Mouse (Mus musculus) kidney, adult 18-20 months (tissue): ENCODE measurements at regions not wholly inside any gene's neighbourhood (a gene's known extent, or its start where the extent isn't known, plus 50 kb on each side); places are given as distances from the start of the nearest gene placed in this dataset.

Source experiments
- DNase-seq: peaks from one replicate; pipeline ENCODE4 v3.0.0; 2021

DNA sequence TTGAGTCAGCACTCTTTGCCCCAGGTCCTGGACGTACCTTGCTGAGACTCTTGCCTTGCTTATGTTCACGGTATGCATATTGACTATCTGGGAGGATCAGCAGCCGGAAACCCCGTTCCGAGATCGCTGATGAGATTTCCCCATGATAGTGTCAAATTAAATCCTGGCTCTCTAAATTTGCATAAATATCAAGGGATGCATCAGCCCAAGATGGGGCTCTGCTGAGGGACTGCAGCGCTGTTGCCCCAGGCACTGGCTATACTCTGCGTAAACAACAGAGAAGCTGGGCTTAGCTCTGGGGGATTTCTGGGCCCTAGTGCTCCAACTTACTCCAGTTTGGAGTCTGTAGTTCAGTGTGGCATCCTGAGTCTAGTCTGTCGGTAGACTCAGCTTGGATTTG is 641.1 kb upstream of the Sox9 start:
- DNase-seq, result no peak

DNA sequence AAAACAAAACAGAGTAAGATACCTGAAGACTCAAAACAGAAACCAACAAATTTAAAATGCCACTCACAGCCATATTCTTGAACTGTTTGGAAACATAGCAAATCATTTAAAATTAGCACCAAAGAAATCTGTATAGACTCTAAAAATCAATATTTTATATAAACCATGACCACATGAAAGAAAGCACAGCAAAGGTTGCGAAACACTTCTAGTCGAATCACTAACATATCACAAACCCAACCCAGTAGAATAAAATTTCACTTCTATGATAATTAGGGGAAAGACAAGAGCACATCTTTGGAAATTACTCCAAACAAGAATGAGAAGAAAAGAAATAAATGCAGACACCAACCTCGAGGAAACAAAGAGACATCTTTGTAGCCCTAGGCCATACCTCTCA is 630.0 kb upstream of the Sox9 start:
- no peak for DNase-seq

DNA sequence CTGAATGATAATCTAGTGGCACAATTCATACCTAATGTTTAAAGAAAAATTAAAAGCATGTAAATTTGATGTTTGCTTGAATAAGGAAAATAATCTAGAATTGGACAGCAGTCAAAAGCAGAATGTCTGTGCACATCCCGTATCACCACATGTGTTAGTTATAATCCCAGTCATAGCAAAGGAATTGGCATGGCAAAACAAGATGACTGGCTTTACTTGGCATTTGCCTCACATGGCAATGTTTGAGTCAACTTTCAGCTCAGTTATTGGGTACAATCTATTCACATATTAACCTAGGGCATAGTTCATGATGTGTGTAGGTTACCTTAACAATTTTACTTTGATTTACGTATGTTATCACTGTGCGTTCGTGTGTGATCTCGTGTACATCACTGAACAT is 628.8 kb upstream of the Sox9 start:
- no peak for DNase-seq

DNA sequence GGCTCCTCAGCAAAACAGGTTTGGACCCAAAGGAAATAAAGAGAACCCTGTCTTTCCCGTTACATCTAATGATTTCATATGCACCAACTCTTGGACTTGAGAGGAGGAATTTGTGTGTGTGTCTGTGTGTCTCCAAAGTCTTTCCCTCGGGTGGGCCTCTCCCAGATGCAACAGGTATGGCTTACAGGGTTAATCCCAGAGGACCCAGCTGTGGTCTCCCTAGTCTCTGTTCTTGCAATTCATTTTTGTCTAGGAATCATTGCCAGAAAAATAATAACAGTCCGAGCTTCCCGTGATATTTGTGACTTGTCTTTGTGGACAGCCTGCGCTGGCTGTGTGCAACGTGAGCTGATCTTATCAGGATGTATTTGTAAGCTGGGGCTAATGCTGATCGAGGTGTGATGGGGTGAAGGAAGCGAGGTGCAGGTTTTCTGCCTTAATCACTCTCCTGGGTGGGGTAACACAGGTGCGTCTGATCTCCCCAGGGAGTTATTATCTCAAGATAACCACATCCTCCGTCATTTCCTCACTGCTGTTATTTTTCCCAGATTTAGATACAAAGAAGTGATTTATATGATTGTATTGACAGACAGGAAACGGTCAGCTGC is 627.2 kb upstream of the Sox9 start:
- no peak for DNase-seq

DNA sequence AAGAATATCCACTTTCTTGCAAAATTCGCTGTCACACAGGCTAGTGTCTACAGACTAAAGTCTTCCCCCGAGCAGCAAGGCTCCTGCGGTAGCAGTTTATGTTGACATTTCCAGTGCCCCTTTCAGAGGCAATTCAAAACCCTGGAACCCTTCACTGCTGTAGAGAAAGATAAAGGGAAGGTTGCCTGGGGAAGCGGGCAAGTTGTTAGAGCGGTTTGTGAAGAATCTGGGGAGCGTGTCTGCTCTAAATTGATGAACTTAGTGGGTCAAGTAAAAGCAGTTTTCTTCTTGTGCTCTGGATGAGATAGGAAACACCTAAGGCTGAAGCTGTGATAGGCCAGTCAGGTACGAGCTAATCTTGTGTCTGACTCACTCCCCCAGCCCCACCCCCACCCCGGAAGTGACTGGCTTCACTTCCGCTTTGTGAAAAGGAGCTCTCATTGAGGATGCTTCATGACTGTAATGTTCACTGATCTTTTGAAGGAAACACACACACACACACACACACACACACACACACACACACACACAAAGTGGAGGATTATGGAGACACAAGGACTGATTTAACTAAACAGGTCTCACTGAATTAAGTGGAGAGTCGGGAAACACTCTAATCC is 626.6 kb upstream of the Sox9 start:
- DNase-seq, result no peak

DNA sequence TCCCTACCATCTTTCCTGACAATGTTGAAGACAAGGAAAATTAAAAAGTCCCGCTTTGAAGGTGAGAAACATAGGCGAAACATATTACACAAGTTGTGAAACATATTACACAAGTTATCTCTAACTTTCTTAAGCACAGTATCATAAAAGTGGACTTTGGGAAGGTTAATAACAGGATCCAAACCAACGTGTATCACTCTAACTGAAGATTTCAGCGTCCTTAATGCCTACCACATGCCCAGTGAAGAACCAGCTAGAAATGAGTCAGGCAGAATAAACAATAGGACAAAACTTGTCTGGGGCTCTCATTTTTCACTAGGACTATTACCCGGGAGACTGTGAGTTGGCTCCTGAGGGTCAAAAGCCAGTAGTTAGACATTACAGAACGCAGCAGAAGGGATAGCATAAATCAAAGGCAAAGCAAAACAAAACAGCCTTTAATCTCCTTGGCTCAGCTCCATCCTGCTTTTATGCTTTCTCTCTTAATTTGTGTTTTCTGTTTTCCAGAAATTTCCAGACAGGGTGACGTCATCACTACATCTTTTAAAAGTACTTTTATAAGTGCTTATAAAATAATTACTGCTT is 618.3 kb upstream of the Sox9 start:
- DNase-seq, result no peak

DNA sequence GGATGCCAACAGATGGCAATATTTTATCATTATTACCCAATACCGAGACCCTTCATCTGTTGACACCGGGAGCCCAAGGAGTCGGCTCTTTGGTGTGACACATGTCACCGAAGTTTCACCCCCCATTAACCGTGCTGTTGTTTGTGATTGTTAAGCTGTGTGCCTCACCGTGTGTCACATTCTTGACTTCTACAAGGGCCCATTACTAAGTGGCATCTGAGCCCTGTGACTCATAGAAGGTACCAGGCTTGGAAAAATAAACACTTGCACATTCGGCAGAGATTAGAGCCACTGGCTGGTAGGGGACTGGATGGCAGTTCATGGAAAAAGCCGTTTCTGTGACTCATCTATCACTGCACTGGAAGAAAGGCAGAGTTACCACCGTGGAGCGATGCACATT is 608.4 kb upstream of the Sox9 start:
- no peak for DNase-seq

DNA sequence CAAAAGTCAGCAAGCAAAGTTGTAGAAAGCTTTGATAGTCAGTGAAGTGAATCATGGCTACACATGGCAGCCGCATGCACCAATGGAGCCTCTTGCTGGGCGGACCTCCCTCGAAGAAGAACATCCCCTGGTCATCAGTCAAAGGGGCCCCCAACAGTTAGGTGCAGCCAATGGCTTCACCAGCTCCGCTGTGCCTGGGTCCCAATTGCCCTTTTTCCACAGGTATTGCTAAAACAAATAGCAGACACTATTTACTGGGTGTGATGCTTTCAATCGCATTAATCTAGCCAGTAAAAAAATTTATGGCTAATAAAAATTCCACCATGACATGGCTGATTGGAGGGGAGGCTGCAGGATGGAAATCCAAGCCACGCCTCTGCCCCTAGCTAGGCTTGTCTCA is 606.7 kb upstream of the Sox9 start:
- no peak for DNase-seq

DNA sequence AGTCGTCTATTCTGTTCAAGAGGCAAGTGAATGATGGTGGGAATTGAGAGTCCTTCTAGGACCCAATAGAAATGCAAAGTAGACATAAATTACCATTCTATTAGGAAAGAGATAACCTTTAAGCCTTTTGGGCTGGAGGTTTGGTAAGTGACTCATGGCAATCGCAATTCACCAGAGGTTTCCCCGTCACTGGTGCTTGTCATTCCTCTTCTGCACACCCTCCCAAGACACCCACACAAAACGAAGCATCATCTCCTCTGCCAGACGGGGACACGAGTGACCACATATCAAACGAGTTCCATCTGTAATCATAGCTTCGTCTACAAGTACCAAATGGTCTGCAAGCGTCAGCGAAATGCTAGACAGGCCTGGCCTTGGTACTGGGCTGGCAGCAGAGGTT is 601.4 kb upstream of the Sox9 start:
- no peak for DNase-seq

DNA sequence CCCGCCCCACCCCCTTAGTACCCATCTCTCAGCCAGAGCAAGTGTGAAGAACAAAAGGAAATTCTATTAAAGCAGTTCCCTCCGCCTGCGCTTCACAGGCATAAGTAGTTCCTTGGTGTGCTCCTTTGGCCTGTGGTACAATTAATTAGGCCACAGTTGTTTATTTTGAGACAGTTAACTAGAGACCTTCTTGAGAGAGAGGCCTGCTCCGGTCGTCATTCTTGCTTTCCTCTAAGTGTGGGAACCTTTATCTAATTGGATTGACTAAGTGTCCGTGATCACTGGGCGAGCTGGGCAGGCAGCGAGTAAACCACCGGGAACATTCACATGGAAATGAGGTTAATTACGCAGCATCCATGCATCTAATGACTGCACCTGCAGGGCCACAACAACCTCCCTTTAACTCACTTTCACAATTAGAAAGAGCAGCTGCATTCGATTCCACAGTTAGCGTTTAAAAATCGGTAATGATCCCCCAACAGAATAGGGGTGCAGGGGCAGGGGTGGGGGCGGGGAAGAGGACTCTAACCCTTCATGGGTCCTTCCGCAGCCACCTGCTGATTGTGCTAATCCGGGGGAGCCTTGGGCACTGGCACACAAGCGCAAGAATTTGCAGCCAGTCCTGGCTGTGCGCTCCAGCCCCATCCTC is 584.3 kb upstream of the Sox9 start:
- no peak for DNase-seq

DNA sequence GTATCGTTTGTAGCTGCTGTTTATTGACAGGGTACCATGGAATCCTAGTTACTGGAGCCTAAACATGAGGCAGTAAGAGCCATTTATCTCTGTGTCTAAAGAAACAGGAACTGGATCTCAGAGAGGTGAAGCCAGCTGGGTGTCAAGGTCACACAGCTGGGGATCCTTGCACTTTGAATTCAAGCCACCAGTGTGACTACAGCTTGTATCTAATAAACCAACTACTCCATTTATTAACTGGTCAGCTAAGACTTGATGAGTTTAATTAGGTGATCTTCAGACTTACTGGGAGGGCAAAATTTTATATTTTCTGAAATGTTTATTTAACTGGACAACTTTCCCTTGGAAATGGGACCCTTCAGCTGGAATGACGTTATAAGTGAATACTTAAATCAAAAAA is 577.5 kb upstream of the Sox9 start:
- no peak for DNase-seq

DNA sequence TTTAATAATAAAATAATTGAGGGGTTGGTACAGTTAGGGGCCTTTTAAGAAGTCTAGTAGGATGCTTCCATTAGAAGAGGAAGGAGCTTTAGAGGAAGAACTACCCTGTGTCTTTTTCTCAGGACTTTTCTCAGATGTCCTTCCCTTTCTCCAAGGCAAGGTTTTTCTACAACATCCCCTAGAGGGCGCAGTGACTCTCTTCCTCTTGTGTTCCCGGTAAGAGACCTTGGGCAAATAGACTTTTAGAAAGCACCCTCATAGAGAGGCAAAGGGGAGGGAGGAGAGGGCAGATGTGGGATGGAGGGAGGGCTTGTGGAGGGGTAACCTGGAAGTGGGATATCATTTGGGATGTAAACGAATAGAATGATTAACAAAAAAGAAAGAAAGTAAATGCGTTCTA is 572.6 kb upstream of the Sox9 start:
- peak; percentile 36 for DNase-seq

DNA sequence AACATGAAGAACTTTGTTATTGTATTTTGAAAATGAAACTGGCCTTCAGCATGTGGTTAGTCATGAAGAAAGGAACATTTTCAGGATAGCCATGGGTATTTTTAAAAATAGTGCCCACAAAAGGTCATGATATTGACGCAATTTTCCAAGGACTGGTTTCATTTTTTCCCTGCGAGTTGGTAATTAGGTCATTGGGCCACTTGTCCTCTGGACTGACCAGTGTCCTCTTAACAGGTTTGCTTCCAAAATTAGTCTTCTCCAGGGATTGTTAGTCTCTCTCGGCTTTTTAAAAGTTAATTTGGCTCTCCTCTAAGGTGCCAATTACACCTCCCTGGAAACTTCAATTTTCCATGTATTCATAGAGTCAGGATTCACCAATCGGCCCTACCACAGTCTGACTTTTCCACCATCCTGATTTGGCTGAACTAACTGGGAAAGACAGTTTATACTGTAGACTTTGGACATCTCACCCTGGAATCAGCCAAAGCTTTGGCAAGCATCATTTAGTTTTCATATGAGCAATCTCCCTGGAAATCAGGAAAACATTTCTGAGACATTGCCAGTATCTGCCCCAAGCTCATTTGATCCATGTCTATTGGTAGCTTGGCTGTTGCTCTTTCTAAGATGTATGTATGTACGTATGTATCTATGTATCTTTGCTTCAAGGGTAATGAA is 562.8 kb upstream of the Sox9 start:
- DNase-seq, result no peak

DNA sequence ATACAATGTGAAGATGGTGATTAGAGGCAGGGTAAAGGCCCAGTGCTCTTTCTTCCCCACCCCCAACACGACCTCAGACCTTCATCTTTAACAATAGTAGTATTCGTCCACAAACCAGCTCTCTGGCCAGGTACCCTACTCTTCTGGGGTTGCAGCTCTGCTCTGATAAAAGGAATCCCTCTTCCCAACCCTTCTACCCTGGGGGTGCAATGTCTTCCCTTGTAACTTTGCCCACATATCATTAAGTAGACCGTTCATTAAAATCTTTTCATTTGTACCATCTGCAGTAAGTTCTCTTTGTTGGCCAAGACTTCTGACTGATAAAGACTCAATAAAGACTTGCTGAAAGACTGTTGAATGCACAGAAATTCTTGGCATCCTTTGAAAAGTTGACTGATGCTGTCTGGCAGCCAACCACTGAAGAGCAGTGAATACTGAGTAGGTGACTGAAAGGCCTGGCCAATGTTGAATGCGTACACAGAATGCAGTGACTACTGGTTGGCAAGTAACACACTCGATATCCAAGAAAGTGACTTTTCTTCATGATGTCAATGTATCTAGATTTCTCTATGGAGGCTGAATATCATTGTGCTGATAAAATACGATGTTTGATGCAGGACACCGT is 547.4 kb upstream of the Sox9 start:
- no peak for DNase-seq

DNA sequence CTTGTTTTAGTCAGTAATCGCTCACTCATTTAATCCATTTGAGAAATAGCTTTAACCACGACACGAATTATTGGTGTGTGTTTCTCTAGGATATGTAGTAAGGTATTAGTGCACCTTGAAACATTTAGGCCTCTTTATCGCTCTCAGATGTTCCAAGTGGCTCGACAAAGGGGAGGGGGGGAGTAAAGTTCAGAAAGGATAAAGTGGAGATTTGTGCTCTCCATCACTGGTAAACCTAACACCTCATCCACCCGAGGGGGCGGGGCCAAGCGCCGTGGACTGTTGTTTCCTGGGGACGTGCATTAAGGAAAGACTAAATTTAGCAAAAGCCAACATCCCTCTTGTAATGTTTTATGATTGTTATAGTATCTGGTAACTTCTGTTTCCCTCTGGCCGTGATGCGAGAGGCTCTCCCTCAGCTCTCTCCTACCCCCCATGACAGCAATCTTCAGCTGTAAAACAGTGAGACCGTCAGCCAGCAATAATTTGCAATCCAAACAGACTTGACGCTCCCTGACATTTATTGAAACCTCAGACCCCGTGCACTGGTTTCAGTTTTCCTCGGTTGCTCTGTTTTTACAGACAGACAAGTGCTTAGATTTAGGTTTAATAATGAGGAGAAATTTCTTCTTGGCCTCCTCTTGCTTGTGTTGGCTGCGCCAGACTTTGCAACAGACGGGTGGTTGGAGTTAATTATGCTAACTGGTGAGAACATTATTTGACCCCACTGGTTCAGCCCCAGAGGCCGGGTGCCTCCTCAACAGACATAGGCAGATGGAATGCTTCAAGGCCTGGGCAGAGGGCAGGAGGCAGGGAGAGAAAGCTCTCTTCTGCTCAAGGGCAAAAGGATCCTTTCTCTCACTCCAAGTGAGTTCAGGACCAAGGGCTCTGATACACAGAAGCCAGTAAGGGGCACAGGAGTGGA is 542.8 kb upstream of the Sox9 start:
- DNase-seq, result no peak

DNA sequence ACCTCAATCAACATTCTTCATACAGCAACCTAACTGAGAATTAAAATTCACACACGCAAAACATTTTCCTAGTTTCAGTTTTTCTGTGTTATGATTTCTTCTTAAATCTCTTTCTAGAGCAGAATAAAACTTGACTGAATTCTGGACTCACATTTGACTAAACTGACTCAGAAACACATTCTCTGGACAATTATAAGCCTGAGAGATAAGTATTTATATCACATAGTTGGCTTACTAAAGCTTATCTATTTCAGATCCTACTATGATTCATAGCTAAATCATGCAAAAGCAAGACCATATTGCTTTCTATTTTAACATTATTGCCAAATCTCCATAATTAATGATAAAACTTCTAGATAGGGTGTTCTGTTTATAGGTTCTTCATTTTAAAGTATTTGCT is 529.5 kb upstream of the Sox9 start:
- no peak for DNase-seq

DNA sequence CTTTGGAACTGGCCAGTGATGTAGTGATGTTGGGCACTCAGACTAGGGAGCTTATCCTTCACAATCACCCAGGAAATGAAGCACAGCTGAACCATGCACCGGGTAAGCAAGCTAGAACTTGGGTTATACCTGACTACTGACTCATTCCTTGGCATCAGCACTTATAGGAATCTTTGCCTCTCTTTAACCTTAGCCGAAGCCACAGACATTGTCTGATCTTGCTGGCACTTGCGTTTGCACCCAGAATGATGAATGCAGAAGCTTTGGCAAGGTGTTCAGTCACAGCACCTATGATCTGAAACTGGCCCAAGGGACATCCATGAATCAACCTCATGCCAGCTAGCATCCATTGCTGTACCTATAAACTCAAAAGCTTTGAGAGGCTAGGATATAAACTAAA is 529.0 kb upstream of the Sox9 start:
- DNase-seq, result no peak

DNA sequence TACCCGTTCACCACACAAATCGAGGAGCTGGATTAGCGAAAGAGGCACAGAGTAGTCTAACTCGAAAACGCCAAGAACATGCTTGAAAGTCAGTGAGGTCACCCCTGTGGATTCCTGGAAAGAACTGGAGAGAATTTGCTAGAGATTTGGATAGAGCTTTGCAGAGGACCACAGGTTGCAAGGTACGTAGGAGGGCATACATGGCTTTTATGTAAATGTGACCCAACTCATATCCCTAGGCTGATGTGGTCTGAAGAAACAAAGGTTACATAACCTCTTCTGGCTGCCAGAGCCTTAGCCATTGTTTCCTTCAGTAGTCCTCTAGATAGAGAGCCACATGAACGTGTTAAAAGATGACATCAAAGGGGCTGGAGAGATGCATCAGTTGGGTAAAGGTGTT is 525.7 kb upstream of the Sox9 start:
- DNase-seq, result no peak

DNA sequence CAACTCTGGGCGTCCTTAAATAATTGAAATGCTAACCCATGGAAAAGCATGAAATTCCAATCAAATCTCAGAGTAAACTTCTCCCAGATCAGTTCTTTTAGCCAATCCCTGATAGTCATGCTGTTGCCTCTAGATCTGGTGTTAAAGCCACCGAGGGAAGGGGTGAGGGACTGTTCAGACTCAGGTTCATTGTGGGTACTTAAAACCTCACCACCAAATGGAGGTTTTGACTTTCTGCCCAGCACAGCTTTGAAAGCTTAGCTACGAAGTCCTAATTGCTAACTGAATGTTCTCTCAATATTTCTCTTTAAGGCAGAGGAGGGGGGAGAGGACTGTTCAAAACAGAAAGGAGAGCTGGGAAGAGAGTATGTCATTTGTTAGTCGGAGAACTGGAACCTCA is 517.9 kb upstream of the Sox9 start:
- no peak for DNase-seq

DNA sequence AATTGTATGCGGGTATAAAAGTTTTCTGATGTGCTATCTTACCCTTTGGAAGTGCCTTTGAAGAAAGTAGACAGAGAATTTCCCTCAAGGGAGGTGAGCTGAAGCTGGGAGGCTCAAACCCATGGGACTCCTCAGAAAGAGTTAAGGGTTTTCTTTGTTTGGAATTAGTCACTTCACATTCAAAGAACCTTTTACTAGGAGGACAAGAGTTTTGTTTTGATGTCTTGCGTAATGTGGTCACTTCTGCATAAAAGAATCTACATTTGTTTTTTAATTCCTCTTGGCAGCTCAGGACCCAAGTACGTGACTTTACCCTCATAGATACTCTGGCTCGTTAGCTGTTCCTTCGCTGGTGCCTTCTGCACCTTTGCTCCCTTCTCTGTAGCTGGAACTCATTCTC is 511.1 kb upstream of the Sox9 start:
- no peak for DNase-seq

DNA sequence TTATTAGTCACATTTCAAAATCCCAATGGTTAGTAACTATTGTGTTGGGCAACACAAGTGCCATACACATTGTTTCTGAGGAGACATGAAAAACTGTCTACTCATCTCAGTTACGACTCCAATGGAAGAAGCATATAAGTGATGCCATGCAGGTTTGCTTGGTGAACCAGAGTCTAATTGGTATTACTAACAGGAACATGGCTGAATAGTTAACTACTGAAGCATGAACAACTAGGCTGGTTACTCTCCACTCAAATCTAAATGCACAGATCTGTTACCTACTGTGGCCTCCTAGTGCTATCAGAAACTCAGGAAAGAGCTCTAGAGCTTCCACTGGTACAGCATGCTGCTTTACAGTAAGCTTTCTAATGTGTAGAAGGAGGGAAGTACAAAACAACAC is 503.5 kb upstream of the Sox9 start:
- DNase-seq, result no peak

DNA sequence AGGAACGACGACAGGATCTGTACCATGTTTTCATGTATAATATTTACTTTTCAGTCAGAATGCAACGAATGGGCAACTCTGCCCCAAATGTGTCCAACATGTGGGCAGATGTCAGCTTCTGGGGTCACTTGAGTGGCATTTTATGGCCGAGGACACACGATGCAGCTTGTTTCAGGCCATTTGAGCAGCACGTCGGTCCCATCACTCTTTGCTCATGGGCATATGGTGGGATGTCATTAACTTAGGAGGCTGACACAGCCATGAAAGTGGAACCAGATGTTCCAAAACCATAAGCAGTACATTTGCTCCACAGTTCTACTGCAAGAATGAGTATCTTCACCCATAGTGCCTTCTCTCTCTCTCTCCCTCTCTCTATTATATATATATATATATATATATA is 499.1 kb upstream of the Sox9 start:
- DNase-seq, result no peak
